Mouse (Mus musculus): ENCODE data around the gene Gm28372. TPM values are rescaled to one million over a fixed set of nuclear protein-coding genes. Genes with fewer than 3 reads are reported as not detected.

Gene Gm28372
- total RNA-seq, 1 experiment from 2014 or later = not detected

GRCm38 (mm10) chr2:130411558-130412495 is 6.8 kb downstream of the Gm28372 start:
- DNase-seq = peak; percentile 91

DNA sequence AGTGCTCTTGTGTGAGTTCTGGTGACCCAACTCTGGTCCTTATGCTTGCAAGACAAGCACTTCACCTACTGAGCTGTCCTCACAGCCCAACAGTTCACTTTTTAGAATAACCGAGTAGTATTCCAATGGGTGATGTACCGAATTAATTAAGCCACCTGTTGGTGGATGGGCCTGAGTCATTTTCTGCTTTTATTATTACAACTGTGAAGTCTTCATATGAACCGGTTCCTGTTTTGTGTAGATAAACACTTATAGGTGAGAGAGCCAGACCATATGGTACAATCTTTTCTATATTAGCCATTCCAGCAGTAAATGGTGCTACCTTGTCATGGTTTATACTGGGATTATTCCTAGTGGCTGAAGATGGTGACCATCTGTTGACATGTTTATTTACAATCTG is 7.7 kb downstream of the Gm28372 start:
- no peak for DNase-seq

GRCm38 (mm10) chr2:130414094-130414856 is 9.2 kb downstream of the Gm28372 start:
- no peak for DNase-seq

- no peak for DNase-seq
Measured at GRCm38 (mm10) chr2:130421781-130422620, 17.0 kb downstream of the Gm28372 start.

GRCm38 (mm10) chr2:130423397-130424125 is 18.5 kb downstream of the Gm28372 start:
- DNase-seq = peak; percentile 84

- peak; percentile 93 for DNase-seq
Measured at GRCm38 (mm10) chr2:130424126-130424853, 19.3 kb downstream of the Gm28372 start, which contains the start of the genes Vps16 and Pced1a. TSS of gene Vps16 (plus strand) at chr2:130424339. TSS of gene Pced1a (minus strand) at chr2:130424701.

DNA sequence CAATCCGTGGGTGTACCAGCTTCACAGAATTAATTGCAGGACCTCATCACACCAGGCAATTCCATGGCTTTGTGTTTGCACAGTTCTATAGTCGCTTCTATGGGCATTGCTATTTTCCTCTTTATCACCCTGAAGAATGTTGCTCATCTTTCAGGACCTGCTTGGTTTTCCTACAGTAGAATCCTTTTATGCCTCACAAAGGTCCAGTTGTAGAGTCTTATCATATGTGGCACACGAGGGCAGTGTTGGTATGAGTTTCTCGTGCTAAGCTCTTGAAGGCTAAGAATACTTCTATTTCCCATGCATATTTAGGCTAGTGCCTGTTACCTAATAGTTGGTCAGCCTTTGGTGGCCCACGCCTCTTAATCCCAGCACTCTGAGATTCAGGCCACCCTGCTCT is 20.1 kb downstream of the Gm28372 start:
- no peak for DNase-seq

DNA sequence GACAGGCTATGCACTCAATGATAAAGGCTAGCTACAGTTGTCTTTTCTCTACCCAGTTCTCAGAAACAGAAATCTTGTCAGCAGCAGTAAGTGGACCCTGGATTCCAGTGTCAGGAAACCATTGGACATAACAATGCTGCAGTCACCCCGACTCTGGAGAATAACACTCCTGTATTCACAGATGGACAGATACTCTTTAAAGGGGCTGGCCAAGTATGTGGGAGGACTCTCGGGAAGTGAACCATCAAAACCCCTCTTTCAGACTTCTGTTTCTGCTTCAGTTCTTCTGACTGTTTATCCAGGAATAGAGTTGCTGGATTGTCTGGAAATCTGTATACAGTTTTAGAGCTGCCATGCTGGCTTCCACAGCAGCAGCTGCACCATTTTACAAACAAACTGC is 24.8 kb downstream of the Gm28372 start:
- DNase-seq = no peak

- DNase-seq = no peak
Measured at GRCm38 (mm10) chr2:130430484-130430883, 25.4 kb downstream of the Gm28372 start.

DNA sequence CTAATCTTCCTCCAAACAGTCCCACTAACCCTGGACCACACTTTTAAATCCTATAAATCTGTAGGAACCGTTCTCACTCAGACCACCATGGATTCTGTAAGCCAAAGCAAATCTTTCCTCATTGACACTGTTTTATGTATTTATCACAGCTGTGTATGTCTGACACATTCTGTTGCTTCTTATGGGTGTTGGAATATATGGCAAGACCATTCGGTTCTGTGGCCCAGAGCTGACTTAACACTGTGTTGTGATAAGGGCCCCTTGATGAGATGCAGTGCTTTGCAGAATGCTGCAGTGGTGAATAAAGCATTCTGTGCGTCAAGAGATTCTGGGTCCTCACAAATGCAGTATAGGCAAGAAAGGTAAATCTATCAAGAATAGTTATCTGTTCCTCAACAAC is 27.1 kb downstream of the Gm28372 start:
- DNase-seq = no peak

DNA sequence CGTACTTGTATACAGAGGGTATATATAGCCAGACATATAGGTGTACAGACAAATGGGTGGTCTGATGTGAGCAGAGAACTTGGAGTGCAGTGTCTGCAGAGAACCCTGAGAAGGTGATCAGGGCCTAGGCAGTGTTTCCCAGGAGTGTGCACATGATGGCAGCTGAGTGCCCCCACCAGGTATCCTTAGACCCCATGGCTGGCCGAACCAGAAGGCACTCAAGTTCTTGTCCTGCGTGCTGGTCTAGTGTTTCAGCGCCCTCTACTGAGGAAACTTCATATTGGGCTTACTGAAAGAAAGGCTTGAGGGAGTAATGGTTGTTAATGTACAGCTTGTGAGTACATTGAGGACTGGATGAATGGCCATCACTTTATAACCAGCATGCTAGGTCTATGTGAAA is 28.1 kb downstream of the Gm28372 start:
- no peak for DNase-seq

- no peak for DNase-seq
Measured at GRCm38 (mm10) chr2:130436769-130437168, 31.7 kb downstream of the Gm28372 start.

DNA sequence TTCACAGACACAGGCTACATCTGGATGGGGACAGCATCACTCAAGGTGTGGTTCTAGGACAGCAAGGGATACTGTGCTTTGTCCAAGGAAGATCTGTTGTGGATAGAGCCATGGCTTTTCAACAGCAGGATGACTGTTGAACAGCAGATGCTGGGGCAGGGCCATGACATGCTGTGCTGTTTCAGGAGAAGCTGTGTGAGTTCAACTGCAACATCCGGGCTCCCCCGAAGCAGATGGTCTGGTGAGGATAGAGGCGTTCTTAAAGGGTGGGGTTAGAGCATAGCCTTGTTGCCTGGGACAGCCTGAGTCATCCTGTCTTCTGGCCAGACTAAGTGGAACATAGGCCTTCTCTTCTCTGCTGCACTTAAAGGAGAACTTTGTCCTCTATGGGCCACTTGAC is 33.8 kb downstream of the Gm28372 start:
- no peak for DNase-seq

- DNase-seq = no peak
Measured at GRCm38 (mm10) chr2:130439840-130440480, 34.9 kb downstream of the Gm28372 start.

- no peak for DNase-seq
Measured at GRCm38 (mm10) chr2:130442162-130442561, 37.1 kb downstream of the Gm28372 start.

DNA sequence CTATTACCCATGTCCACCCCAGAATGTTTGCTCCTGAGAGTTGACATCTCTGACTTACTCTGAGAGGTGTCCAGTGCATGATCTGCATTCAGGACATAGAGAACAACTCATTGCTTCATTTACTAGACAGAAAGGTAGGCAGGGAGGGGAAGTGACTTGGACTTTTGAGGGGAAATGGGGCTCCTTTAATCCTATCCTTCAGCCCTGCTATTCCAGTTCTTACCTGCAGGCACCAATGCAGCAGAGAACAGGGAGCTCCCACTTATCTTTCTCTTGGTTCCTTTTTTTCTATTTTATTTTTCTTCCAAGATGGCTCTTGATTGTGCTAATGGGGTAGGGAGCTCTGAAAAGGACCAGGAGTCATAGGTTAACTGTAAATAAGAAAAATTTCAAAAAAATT is 43.4 kb downstream of the Gm28372 start:
- DNase-seq = no peak

- no peak for DNase-seq
Measured at GRCm38 (mm10) chr2:130449021-130449793, 44.2 kb downstream of the Gm28372 start.

DNA sequence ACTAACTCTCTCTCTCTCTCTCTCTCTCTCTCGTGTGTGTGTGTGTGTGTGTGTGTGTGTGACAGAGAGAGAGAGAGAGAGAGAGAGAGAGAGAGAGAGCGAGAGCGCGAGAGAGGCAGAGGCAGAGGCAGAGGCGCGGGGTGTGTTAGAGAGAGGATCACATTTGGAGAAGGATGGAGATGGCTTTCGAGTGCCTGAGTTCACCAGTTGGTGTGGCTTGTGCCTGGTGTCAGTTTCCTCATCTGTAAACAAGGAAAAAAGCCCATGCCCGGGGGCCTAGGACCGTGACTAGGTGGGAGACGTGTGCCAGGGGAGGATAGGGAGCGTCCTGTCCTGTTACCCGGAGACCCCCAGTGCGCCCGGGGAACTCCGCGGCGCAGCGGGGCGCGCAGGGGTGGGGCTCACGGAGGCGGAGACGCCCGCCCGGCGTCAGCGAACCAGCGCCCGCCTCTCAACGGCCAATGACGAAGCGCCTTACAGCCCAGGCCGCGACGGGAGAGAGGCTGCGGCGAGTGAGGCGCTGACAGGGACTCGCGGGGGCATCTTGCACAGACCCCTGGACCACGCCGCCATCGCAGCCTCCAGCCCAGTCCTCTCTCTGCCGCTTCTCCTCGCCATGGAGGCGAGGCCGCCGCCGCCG is 44.9 kb downstream of the Gm28372 start, which contains the start of gene Ptpra:
Ptpra (plus strand) TSS at position 485 of the 640 bp plus-strand sequence.
- peak; percentile 93 for DNase-seq

- DNase-seq = peak; percentile 81
Measured at GRCm38 (mm10) chr2:130450434-130450796, 45.4 kb downstream of the Gm28372 start.

Measured in adrenal gland, postnatal 25 days (tissue).